Mouse (Mus musculus) E14TG2a.4 (cell line): ENCODE data around the gene Fgf23.

ENCODE experiments used
- H3K27me3 ChIP-seq: 2 replicates; pipeline ENCODE4 v1.6.1; 2014; ENCODE audit warnings: low read length, control low read depth; ENCODE audit not compliant: insufficient read depth
- H3K36me3 ChIP-seq: 2 replicates; pipeline ENCODE4 v1.6.1; 2014; ENCODE audit warnings: low read length, control low read depth; ENCODE audit not compliant: insufficient read depth
- H3K4me1 ChIP-seq: replicated peaks from 2 replicates; pipeline ENCODE4 v1.6.1; 2014; ENCODE audit warnings: low read depth, low read length, control low read depth
- H3K4me3 ChIP-seq: replicated peaks from 2 replicates; pipeline ENCODE4 v1.5.1; 2014; ENCODE audit warnings: mild to moderate bottlenecking, low read length
- H3K9me3 ChIP-seq: 2 replicates; pipeline ENCODE4 v1.6.1; 2014; ENCODE audit warnings: low read length, control low read depth
- CTCF ChIP-seq: conservative IDR thresholded peaks from 2 replicates; pipeline ENCODE4 v1.5.1; 2014; ENCODE audit warnings: low read length
- NANOG ChIP-seq: IDR thresholded peaks from 2 replicates; pipeline ENCODE4 v1.6.1; 2014; ENCODE audit warnings: borderline replicate concordance, low read length, mixed read lengths
- POU5F1 ChIP-seq: IDR thresholded peaks from 2 replicates; pipeline ENCODE4 v1.6.1; 2014; ENCODE audit warnings: low read length, borderline replicate concordance

Gene Fgf23

GRCm38 (mm10) chr6:127079867-127080731, 7.4 kb downstream of the Fgf23 start:
- Histone ChIP-seq H3K36me3 (no peaks in the 10 kb centered on the region), H3K4me1 (peaks cover 50% of the 10 kb centered on the region), H3K4me3 (peak overlapping the region; percentile 81), H3K9me3 (no peaks in the 10 kb centered on the region), H3K27me3 (peaks cover 46% of the 10 kb centered on the region)
- TF ChIP-seq CTCF, result peak; percentile 16; the same call in 1 of the 2 replicates
- no peak for TF ChIP-seq POU5F1

GRCm38 (mm10) chr6:127081820-127082219, 9.1 kb downstream of the Fgf23 start:
- Histone ChIP-seq H3K36me3 (peaks cover 6% of the 10 kb centered on the region), H3K4me3 (no peak overlapping the region), H3K27me3 (peaks cover 36% of the 10 kb centered on the region), H3K9me3 (no peaks in the 10 kb centered on the region), H3K4me1 (peaks cover 63% of the 10 kb centered on the region)
- TF ChIP-seq CTCF (no peak), POU5F1 (no peak), NANOG (no peak)

- Histone ChIP-seq H3K36me3 (peaks cover 55% of the 10 kb centered on the region), H3K4me1 (peaks cover 65% of the 10 kb centered on the region), H3K4me3 (no peak overlapping the region), H3K9me3 (no peaks in the 10 kb centered on the region), H3K27me3 (no peaks in the 10 kb centered on the region)
- TF ChIP-seq POU5F1 (no peak), NANOG (no peak), CTCF (no peak)
Measured at GRCm38 (mm10) chr6:127086739-127087138, 14.0 kb downstream of the Fgf23 start.

GRCm38 (mm10) chr6:127094565-127094964, 21.9 kb downstream of the Fgf23 start:
- Histone ChIP-seq H3K27me3 (no peaks in the 10 kb centered on the region), H3K36me3 (peaks cover 55% of the 10 kb centered on the region)
- TF ChIP-seq POU5F1 (no peak), NANOG (no peak), CTCF (peak; percentile 59)

GRCm38 (mm10) chr6:127103506-127104275, 31.0 kb downstream of the Fgf23 start:
- Histone ChIP-seq H3K4me1 (peaks cover 81% of the 10 kb centered on the region), H3K36me3 (peaks cover 65% of the 10 kb centered on the region), H3K9me3 (no peaks in the 10 kb centered on the region), H3K27me3 (no peaks in the 10 kb centered on the region), H3K4me3 (peak overlapping the region; percentile 49)
- TF ChIP-seq CTCF (no peak), NANOG (no peak), POU5F1 (no peak)

More at GRCm38 (mm10) chr6:127094565-127094964, 21.9 kb downstream of the Fgf23 start:
- Histone ChIP-seq H3K4me1 (peaks cover 34% of the 10 kb centered on the region), H3K9me3 (no peaks in the 10 kb centered on the region), H3K4me3 (peak overlapping the region; percentile 37)

- Histone ChIP-seq H3K4me3 (peak overlapping the region; percentile 49), H3K27me3 (no peaks in the 10 kb centered on the region)
- TF ChIP-seq CTCF (no peak), NANOG (no peak), POU5F1 (no peak)
Measured at GRCm38 (mm10) chr6:127104396-127105029, 31.8 kb downstream of the Fgf23 start.

GRCm38 (mm10) chr6:127105107-127105506, 32.4 kb downstream of the Fgf23 start:
- H3K36me3 ChIP-seq, result peaks cover 65% of the 10 kb centered on the region
- peak overlapping the region; percentile 49 for H3K4me3 ChIP-seq
- peaks cover 88% of the 10 kb centered on the region for H3K4me1 ChIP-seq
- H3K27me3 ChIP-seq, result no peaks in the 10 kb centered on the region
- TF ChIP-seq POU5F1 (no peak), CTCF (peak; percentile 75), NANOG (no peak)
- H3K9me3 ChIP-seq, result no peaks in the 10 kb centered on the region

More at GRCm38 (mm10) chr6:127104396-127105029, 31.8 kb downstream of the Fgf23 start:
- Histone ChIP-seq H3K9me3 (no peaks in the 10 kb centered on the region), H3K4me1 (peaks cover 83% of the 10 kb centered on the region), H3K36me3 (peaks cover 65% of the 10 kb centered on the region)

- no peak for TF ChIP-seq CTCF
- no peak for TF ChIP-seq NANOG
- TF ChIP-seq POU5F1, result no peak
- H3K27me3 ChIP-seq, result 0 out of 2 replicates have a peak, but pooled peaks cover under 1% of the 10 kb centered on the region
- peaks cover 55% of the 10 kb centered on the region for H3K36me3 ChIP-seq
- H3K4me3 ChIP-seq, result peak overlapping the region; percentile 45
- H3K9me3 ChIP-seq, result no peaks in the 10 kb centered on the region
- H3K4me1 ChIP-seq, result peaks cover 83% of the 10 kb centered on the region
Measured at GRCm38 (mm10) chr6:127106189-127106588, 33.5 kb downstream of the Fgf23 start.
